Mouse (Mus musculus) brain, embryonic 14.5 days (tissue): Measurements from ENCODE around the gene Flywch1. TPM values are rescaled to one million over a fixed set of nuclear protein-coding genes. Genes with fewer than 3 reads are reported as not detected.
A peak's percentile ranks its signal among the peaks of the same experiment; 100 is the strongest.

Experiments used
- DNase-seq: peaks from one replicate; pipeline ENCODE4 v3.0.0-alpha.2; 2011; ENCODE audit warnings: low read depth
- CTCF ChIP-seq: fragments of 200-500 bp; IDR thresholded peaks from 2 replicates; pipeline ENCODE4 v1.5.1; 2012; ENCODE audit warnings: inconsistent platforms, mild to moderate bottlenecking, moderate library complexity, borderline replicate concordance; ENCODE audit not compliant: insufficient read depth, insufficient read length; ENCODE audit errors: extremely low read depth
- POLR2A ChIP-seq: fragments of 200-500 bp; IDR thresholded peaks from 2 replicates; pipeline ENCODE4 v1.6.1; 2012; ENCODE audit warnings: mild to moderate bottlenecking, inconsistent platforms, borderline replicate concordance; ENCODE audit not compliant: poor library complexity, insufficient read depth, insufficient read length, severe bottlenecking; ENCODE audit errors: extremely low read depth
- polyA plus RNA-seq: library from polyadenylated mRNA; depleted of rRNA; stranded (reverse); fragments of >200 nt; gene quantifications from 2 replicates; pipeline ENCODE4 v1.2.3, GENCODE M21; 2012

The Flywch1 gene
- polyA plus RNA-seq, 1 experiment = 150 TPM

GRCm38 (mm10) chr17:23795323-23795722 lies 23.9 kb upstream of the Flywch1 start:
- DNase-seq = no peak
- TF ChIP-seq POLR2A (no peak), CTCF (no peak)

GRCm38 (mm10) chr17:23791079-23791357 lies 19.6 kb upstream of the Flywch1 start:
- no peak for DNase-seq

GRCm38 (mm10) chr17:23790269-23791078 lies 19.1 kb upstream of the Flywch1 start, which contains the start of gene Srrm2:
TSS of gene Srrm2 (plus strand) at chr17:23790532.
- DNase-seq = peak; percentile 75
- TF ChIP-seq POLR2A = 0 out of 2 replicates have a peak, but pooled peaks have one; percentile 58
- no peak for TF ChIP-seq CTCF

More at GRCm38 (mm10) chr17:23791079-23791357, 19.6 kb upstream of the Flywch1 start:
- no peak for TF ChIP-seq CTCF
- TF ChIP-seq POLR2A = no peak

GRCm38 (mm10) chr17:23789749-23790268 lies 18.4 kb upstream of the Flywch1 start:
- no peak for TF ChIP-seq CTCF
- no peak for TF ChIP-seq POLR2A
- DNase-seq = peak; percentile 23

GRCm38 (mm10) chr17:23788973-23789372 lies 17.6 kb upstream of the Flywch1 start:
- DNase-seq = no peak
- no peak for TF ChIP-seq POLR2A

GRCm38 (mm10) chr17:23786510-23786931 lies 15.1 kb upstream of the Flywch1 start:
- peak; percentile 81 for DNase-seq
- TF ChIP-seq CTCF (no peak), POLR2A (0 out of 2 replicates have a peak, but pooled peaks have one; percentile 5)

- TF ChIP-seq POLR2A (no peak), CTCF (no peak)
- peak; percentile 96 for DNase-seq
Measured at GRCm38 (mm10) chr17:23785561-23786471, 14.4 kb upstream of the Flywch1 start, which contains the start of gene Flywch2. TSS of gene Flywch2 (minus strand) at chr17:23786081.

GRCm38 (mm10) chr17:23783352-23783751 lies 11.9 kb upstream of the Flywch1 start:
- TF ChIP-seq POLR2A (no peak), CTCF (no peak)
- no peak for DNase-seq

- no peak for DNase-seq
- TF ChIP-seq CTCF (no peak), POLR2A (no peak)
Measured at GRCm38 (mm10) chr17:23778447-23778846, 7.0 kb upstream of the Flywch1 start.

GRCm38 (mm10) chr17:23777141-23777540 lies 5.7 kb upstream of the Flywch1 start:
- TF ChIP-seq CTCF (no peak), POLR2A (no peak)
- no peak for DNase-seq

GRCm38 (mm10) chr17:23776216-23776615 lies 4.8 kb upstream of the Flywch1 start:
- no peak for DNase-seq
- TF ChIP-seq POLR2A (no peak), CTCF (no peak)
